Mouse (Mus musculus) kidney, postnatal 0 days (tissue): Measurements from ENCODE around the gene Por. TPM values are rescaled to one million over a fixed set of nuclear protein-coding genes. Genes with fewer than 3 reads are reported as not detected.

Source experiments
- ATAC-seq: fragments of 200-750 bp; cut with Nextera tagmentation; replicated peaks from 2 replicates; pipeline ENCODE4 v1.8.0; 2017; ENCODE audit warnings: low read depth, moderate number of reproducible peaks, moderate TSS enrichment, moderate library complexity; ENCODE audit not compliant: low FRiP score
- DNase-seq: peaks from one replicate; pipeline ENCODE4 v3.0.0-alpha.2; 2016; ENCODE audit warnings: low spot score
- H3K27ac ChIP-seq: fragments of 300-500 bp; sonication (generic); 2 replicates; pipeline ENCODE4 v1.5.1; 2014; ENCODE audit warnings: mild to moderate bottlenecking
- H3K27me3 ChIP-seq: fragments of 300-500 bp; sonication (generic); 2 replicates; pipeline ENCODE4 v1.6.1; 2014; ENCODE audit warnings: low read length, mixed read lengths; ENCODE audit not compliant: insufficient read depth
- H3K36me3 ChIP-seq: fragments of 300-500 bp; sonication (generic); 2 replicates; pipeline ENCODE4 v1.6.1; 2014; ENCODE audit warnings: low read length, mixed read lengths; ENCODE audit not compliant: insufficient read depth
- H3K4me1 ChIP-seq: fragments of 300-500 bp; sonication (generic); replicated peaks from 2 replicates; pipeline ENCODE4 v1.6.1; 2014; ENCODE audit warnings: antibody characterized with exemption, low read length, mixed read lengths; ENCODE audit not compliant: insufficient read depth
- H3K4me2 ChIP-seq: fragments of 300-500 bp; sonication (generic); 2 replicates; pipeline ENCODE4 v1.6.1; 2014; ENCODE audit warnings: mild to moderate bottlenecking, low read length, moderate library complexity, mixed read lengths
- H3K4me3 ChIP-seq: fragments of 300-500 bp; sonication (generic); replicated peaks from 2 replicates; pipeline ENCODE4 v1.5.1; 2014; ENCODE audit warnings: low read depth, low read length
- H3K9ac ChIP-seq: fragments of 300-500 bp; sonication (generic); 2 replicates; pipeline ENCODE4 v1.6.1; 2014; ENCODE audit warnings: low read depth, low read length
- H3K9me3 ChIP-seq: fragments of 300-500 bp; sonication (generic); replicated peaks from 2 replicates; pipeline ENCODE4 v1.6.1; 2016; ENCODE audit warnings: low read length, inconsistent platforms, mixed read lengths
- CTCF ChIP-seq: IDR thresholded peaks from 2 replicates; pipeline ENCODE4 v1.5.1; 2016; ENCODE audit warnings: antibody characterized with exemption, low read depth, mild to moderate bottlenecking, moderate library complexity
- WGBS: fragments of 180-500 bp; shearing (Covaris S2); extraction: QIAGEN DNeasy Blood & Tissue Kit; methylation state at CpG from one replicate; pipeline ENCODE4 v1.1.7; 2014; 5-methylcytosine and 5-hydroxymethylcytosine counted together
- polyA plus RNA-seq: library from polyadenylated mRNA; unstranded; fragments of >200 nt; fragmentation: Nextera tagmentation; extraction: Ambion mirVana; gene quantifications from 2 replicates; pipeline ENCODE4 v1.2.1, GENCODE M21; 2015

Por gene
- polyA plus RNA-seq, 1 experiment from 2014 or later = 86.4 TPM

DNA sequence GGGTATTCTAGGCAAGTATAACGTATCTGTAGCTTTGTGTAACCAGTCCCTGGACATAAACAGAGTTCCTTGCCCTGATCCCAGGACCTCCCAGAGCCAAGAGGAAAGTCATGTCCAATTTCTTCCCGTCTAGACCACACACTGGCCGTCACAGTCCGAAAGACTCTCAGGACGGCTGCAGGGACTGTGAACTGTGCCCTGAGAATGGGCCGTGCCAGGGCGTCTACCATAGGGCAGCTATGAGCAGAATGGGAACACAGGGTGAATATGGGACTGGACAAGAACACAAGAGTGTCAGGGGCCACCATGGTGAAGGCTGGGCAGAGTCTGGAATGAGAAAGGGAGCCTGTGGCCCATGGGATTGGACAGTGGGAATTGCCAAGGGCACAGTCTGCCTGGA, 9.3 kb upstream of the Por start:
- 83% methylated on average over 7 of the region's 7 CpGs for WGBS
- H3K36me3 ChIP-seq = no peaks in the 10 kb centered on the region
- no peaks in the 10 kb centered on the region for H3K27me3 ChIP-seq
- 0 out of 2 replicates have a peak overlapping the region, but pooled peaks have one; percentile 18 for H3K9ac ChIP-seq
- DNase-seq = no peak
- no peak overlapping the region for H3K4me2 ChIP-seq
- TF ChIP-seq CTCF = no peak
- no peak for ATAC-seq
- no peaks in the 10 kb centered on the region for H3K4me1 ChIP-seq
- H3K9me3 ChIP-seq = no peaks in the 10 kb centered on the region
- H3K4me3 ChIP-seq = no peak overlapping the region
- no peak overlapping the region for H3K27ac ChIP-seq

DNA sequence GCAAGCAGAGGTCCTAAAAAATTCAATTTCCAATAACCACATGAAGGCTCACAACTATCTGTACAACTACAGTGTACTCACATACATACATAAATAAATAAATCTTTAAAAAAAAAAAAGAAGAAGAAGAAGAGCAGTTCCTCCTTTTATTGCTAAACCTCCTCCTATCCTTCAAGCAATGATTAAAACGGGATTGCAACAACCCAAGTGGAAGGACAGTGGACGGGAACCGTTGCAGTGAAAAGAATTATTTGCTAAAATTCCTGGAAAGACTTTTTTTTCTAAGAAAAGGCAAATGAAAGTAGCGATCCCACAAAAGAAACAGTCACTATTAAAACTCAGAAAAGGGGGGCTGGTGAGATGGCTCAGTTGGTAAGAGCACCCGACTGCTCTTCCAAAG, 2.9 kb upstream of the Por start:
- Histone ChIP-seq H3K9me3 (no peaks in the 10 kb centered on the region), H3K9ac (no peak overlapping the region), H3K4me1 (no peaks in the 10 kb centered on the region), H3K4me3 (no peak overlapping the region), H3K36me3 (no peaks in the 10 kb centered on the region), H3K27me3 (no peaks in the 10 kb centered on the region), H3K4me2 (no peak overlapping the region), H3K27ac (no peak overlapping the region)
- 78% methylated on average over 5 of the region's 5 CpGs for WGBS
- TF ChIP-seq CTCF = no peak
- DNase-seq = no peak
- no peak for ATAC-seq

DNA sequence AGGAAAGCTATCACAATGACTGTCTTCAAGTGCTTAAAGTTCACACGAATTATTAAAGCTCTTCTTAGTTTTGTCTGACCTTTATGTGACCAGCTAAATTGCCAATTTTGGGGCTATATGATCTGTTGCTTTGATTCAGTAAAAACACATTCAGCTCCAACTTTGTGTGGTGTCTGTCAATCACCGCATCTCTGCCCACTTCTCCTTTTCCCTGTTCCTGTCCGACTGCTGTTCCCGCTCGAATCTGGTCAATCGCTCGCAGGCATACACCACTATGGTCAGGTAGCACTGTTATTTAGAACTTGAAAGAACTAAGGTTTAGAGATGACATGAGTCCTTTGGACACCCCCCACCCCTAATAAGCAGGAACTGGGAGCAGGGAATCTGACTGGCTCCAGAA, 1.8 kb upstream of the Por start:
- no peak overlapping the region for H3K27ac ChIP-seq
- no peak for TF ChIP-seq CTCF

DNA sequence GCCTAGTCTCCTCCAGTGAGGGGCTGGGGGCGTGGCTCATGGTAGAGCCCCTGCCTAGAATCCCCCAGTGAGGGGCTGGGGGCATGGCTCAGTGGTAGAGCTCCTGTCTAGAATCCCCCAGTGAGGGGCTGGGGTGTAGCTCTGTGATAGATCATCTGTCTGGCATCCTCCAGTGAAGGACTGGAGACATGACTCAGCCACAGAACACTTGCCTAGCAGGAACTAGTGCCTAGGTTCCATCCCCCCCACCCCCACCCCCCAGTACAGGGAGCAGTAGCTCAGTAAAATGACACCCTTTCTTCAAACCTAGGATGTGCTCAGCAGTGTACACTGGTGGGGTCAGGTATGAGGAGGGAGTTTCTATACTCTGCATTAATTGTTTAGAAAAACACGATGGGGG, 1.0 kb downstream of the Por start:
- H3K4me3 ChIP-seq = no peak overlapping the region
- DNase-seq = no peak
- H3K9me3 ChIP-seq = no peaks in the 10 kb centered on the region
- H3K4me2 ChIP-seq = no peak overlapping the region
- no peak overlapping the region for H3K27ac ChIP-seq
- peaks cover 6% of the 10 kb centered on the region; the same call in 1 of the 2 replicates for H3K4me1 ChIP-seq
- TF ChIP-seq CTCF = no peak
- H3K36me3 ChIP-seq = no peaks in the 10 kb centered on the region
- no peak for ATAC-seq
- WGBS = 53% methylated on average over 2 of the region's 2 CpGs
- no peaks in the 10 kb centered on the region for H3K27me3 ChIP-seq
- no peak overlapping the region for H3K9ac ChIP-seq

More for the DNA sequence above, 1.8 kb upstream of the Por start:
- H3K4me1 ChIP-seq = no peaks in the 10 kb centered on the region
- H3K4me2 ChIP-seq = no peak overlapping the region
- DNase-seq = no peak
- H3K9me3 ChIP-seq = no peaks in the 10 kb centered on the region
- ATAC-seq = no peak
- no peak overlapping the region for H3K4me3 ChIP-seq
- H3K27me3 ChIP-seq = no peaks in the 10 kb centered on the region
- 82% methylated on average over 7 of the region's 7 CpGs for WGBS
- H3K9ac ChIP-seq = no peak overlapping the region
- no peaks in the 10 kb centered on the region for H3K36me3 ChIP-seq

DNA sequence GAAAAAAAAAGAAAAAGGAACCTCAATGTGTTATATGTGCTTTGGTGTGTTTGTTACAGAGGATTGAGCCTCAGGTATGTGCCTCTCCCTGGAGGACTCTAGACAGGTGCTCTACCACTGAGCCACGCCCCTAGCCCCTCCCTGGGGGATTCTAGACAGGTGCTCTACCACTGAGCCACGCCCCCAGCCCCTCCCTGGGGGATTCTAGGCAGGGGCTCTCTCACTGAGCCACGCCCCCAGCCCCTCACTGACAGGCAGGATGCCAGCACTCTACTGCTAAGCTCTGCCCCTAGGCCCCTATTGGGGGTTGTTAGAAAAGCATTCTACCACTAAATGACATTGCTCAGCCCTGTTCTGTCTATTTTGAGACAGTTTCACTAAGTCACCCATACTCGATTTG, 2.7 kb downstream of the Por start:
- peaks cover 6% of the 10 kb centered on the region; the same call in 1 of the 2 replicates for H3K4me1 ChIP-seq
- TF ChIP-seq CTCF = no peak
- no peaks in the 10 kb centered on the region for H3K27me3 ChIP-seq
- no peaks in the 10 kb centered on the region for H3K36me3 ChIP-seq
- DNase-seq = no peak
- H3K27ac ChIP-seq = no peak overlapping the region
- no peak for ATAC-seq
- no peaks in the 10 kb centered on the region for H3K9me3 ChIP-seq
- no peak overlapping the region for H3K4me2 ChIP-seq
- WGBS = 79% methylated on average over 4 of the region's 4 CpGs
- H3K4me3 ChIP-seq = no peak overlapping the region
- H3K9ac ChIP-seq = no peak overlapping the region

DNA sequence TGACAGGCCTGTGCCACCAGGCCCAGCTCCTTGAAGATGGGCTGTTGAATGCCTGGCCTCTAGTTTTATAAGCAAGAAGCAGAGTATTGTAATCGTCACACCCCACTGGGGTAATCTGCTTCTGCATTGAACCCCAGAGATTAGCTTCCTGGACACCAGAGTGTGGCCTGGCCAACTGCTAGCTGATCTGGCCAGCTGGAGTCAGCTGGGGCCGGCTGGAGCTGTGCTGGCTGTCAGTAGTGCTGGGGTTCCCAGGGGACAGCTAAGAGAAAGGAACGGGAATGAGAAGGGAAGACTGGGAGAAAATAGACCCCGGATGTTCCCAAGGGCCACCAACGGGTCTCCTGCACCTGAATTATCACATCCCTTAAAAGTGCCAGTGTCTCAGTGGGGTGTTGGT, 3.1 kb downstream of the Por start:
- Histone ChIP-seq H3K4me1 (peaks cover 6% of the 10 kb centered on the region; the same call in 1 of the 2 replicates), H3K9me3 (no peaks in the 10 kb centered on the region), H3K4me3 (no peak overlapping the region), H3K27me3 (no peaks in the 10 kb centered on the region), H3K36me3 (no peaks in the 10 kb centered on the region), H3K4me2 (no peak overlapping the region), H3K9ac (no peak overlapping the region), H3K27ac (0 out of 2 replicates have a peak overlapping the region, but pooled peaks have one; percentile 5)
- 61% methylated on average over 5 of the region's 5 CpGs for WGBS
- ATAC-seq (no peak), DNase-seq (peak; percentile 36)
- TF ChIP-seq CTCF = no peak

DNA sequence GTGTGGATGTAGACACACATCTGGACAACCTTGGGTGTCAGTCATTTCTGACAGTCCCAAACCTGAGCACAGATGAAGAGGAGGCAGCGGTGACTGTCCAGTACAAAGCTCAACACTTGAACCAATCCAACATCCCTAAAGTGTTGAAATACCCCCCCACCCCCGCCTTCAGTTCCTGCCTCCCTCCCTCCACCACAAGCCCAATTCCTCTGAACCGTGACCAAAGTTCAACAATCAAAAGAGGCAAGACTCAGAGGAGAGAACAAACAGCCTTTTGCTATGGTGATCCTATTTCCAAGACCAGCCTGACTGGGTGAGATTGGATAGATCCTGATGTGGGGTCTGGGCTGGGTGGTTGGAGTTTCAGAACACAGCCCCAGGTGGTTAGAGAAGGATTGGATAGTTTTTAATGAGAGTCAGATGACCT, 4.5 kb downstream of the Por start:
- Histone ChIP-seq H3K27me3 (no peaks in the 10 kb centered on the region), H3K9ac (no peak overlapping the region), H3K4me1 (peaks cover 6% of the 10 kb centered on the region; the same call in 1 of the 2 replicates), H3K4me3 (no peak overlapping the region), H3K27ac (0 out of 2 replicates have a peak overlapping the region, but pooled peaks have one; percentile 71), H3K9me3 (no peaks in the 10 kb centered on the region), H3K36me3 (no peaks in the 10 kb centered on the region), H3K4me2 (no peak overlapping the region)
- ATAC-seq = peak; percentile 80
- 8% methylated on average over 3 of the region's 3 CpGs for WGBS
- peak; percentile 87 for DNase-seq
- no peak for TF ChIP-seq CTCF
